Mouse (Mus musculus): ENCODE results near the gene Shpk. TPM values are rescaled to one million over a fixed set of nuclear protein-coding genes. Genes with fewer than 3 reads are reported as not detected.

Shpk gene
- polyA plus RNA-seq, 1 experiment from 2014 or later = 1.6 TPM

DNA sequence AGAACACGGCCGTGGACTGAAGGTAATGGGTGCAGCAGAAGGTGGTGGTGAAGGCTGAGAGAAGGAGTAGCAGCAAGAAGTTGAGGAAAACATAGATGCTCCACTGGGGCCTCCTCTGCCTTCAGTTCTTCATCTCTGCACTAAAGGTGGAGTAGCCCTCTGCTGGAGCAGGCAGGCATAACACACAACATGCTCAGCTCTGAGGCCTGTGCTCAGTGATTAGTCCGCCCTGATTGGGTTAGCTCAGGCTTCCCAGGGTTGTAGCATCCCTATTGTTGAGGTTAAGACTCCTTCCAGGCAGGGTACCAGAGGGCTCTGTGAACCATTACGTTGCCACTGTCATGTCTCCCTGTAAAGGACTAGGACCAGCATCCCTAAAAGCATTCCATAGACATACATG is 30.0 kb upstream of the Shpk start:
- WGBS = 46% methylated on average over 4 of the region's 4 CpGs
- peak; percentile 27; the same call in 1 of the 2 replicates for ATAC-seq (ENCODE audit: insufficient read depth, low FRiP score, low TSS enrichment)

DNA sequence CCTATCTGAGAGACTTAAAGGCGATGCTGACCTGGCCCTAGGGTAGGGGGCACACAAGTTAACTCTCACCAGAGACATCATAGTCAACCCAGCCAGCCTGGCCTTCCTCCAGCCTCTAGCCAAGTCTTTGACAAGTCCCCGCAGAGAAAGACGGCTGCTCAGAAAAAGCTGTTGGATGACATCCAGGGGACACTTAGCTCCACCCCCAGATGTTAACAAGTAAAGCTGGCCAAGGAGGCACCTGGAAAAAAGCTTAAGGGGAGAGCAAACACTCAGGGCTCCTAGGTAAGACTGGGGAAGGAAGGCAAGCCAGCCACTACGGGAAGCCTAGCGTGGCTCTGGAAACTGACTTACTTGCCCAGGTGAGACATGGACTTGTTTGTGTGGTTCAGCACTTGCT is 27.1 kb upstream of the Shpk start:
- Histone ChIP-seq H3K4me1 (ENCODE audit: control insufficient read depth, insufficient read depth, low read length) (peaks cover 6% of the 10 kb centered on the region), H3K27ac (ENCODE audit: low read depth, low read length) (no peak overlapping the region), H3K4me2 (ENCODE audit: low read depth) (no peak overlapping the region), H3K9ac (ENCODE audit: low read length) (no peak overlapping the region), H3K36me3 (ENCODE audit: control insufficient read depth, insufficient read depth, low read length) (no peaks in the 10 kb centered on the region), H3K27me3 (ENCODE audit: control insufficient read depth, insufficient read depth, low read length) (no peaks in the 10 kb centered on the region), H3K9me3 (ENCODE audit: control insufficient read depth, low read length) (no peaks in the 10 kb centered on the region), H3K4me3 (ENCODE audit: low read depth, low read length) (no peak overlapping the region)
- ATAC-seq (ENCODE audit: insufficient read depth, low FRiP score, low TSS enrichment) (no peak), DNase-seq (ENCODE audit: low spot score) (no peak)
- 66% methylated on average over 5 of the region's 5 CpGs for WGBS

More for the DNA sequence above, 30.0 kb upstream of the Shpk start:
- no peaks in the 10 kb centered on the region for H3K27me3 ChIP-seq (ENCODE audit: control insufficient read depth, insufficient read depth, low read length)
- peak; percentile 61 for DNase-seq (ENCODE audit: low spot score)
- H3K36me3 ChIP-seq (ENCODE audit: control insufficient read depth, insufficient read depth, low read length) = no peaks in the 10 kb centered on the region
- H3K9ac ChIP-seq (ENCODE audit: low read length) = no peak overlapping the region
- H3K4me1 ChIP-seq (ENCODE audit: control insufficient read depth, insufficient read depth, low read length) = no peaks in the 10 kb centered on the region
- no peak overlapping the region for H3K27ac ChIP-seq (ENCODE audit: low read depth, low read length)
- no peaks in the 10 kb centered on the region for H3K9me3 ChIP-seq (ENCODE audit: control insufficient read depth, low read length)
- H3K4me3 ChIP-seq (ENCODE audit: low read depth, low read length) = no peak overlapping the region
- H3K4me2 ChIP-seq (ENCODE audit: low read depth) = no peak overlapping the region

DNA sequence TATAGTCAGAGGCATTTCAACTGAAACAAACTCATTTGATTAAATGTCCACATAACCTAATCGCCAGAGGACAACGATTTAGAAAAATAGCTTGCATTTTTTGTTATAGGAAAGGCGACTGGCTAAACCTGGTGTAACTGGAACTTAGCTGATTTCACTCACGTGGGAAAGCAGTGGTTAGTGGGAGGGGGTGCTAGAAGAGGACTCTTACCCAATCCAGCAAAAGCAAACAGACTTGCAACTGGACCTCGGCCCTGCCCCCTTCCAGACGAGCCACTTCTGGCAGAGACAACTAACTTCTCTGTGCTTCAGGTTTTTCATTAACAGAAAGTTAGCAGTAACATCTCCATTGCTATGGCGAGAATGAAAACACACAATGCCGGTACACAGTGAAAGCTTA is 23.6 kb upstream of the Shpk start:
- Histone ChIP-seq H3K9ac (ENCODE audit: low read length) (peak overlapping the region; percentile 83; the same call in 1 of the 2 replicates), H3K27ac (ENCODE audit: low read depth, low read length) (no peak overlapping the region), H3K9me3 (ENCODE audit: control insufficient read depth, low read length) (no peaks in the 10 kb centered on the region), H3K4me3 (ENCODE audit: low read depth, low read length) (peak overlapping the region; percentile 92), H3K4me2 (ENCODE audit: low read depth) (peak overlapping the region; percentile 73), H3K4me1 (ENCODE audit: control insufficient read depth, insufficient read depth, low read length) (peaks cover 12% of the 10 kb centered on the region), H3K36me3 (ENCODE audit: control insufficient read depth, insufficient read depth, low read length) (no peaks in the 10 kb centered on the region), H3K27me3 (ENCODE audit: control insufficient read depth, insufficient read depth, low read length) (no peaks in the 10 kb centered on the region)
- DNase-seq (ENCODE audit: low spot score) (no peak), ATAC-seq (ENCODE audit: insufficient read depth, low FRiP score, low TSS enrichment) (no peak)
- WGBS = 44% methylated on average over 8 of the region's 8 CpGs

DNA sequence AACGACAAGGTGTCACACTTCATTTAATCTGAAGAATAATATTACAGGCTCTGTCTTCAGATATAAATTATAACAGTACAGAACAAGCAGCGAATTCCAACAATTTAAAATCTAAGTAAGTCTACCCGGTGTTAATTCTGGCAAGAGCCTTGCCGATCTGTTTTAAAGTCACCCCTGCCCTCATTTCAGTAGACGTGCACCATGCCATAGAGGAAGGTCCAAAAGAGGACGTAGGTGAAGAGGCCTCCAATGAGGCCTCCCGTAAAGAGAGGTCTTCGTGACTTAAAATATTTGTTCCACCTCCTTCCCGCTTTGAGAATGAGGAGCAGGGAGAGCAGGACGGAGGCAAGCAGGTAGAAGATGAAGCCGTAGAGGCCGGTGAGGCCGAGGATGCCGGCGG is 23.1 kb upstream of the Shpk start:
- WGBS = 1% methylated on average over 15 of the region's 15 CpGs
- Histone ChIP-seq H3K36me3 (ENCODE audit: control insufficient read depth, insufficient read depth, low read length) (no peaks in the 10 kb centered on the region), H3K4me1 (ENCODE audit: control insufficient read depth, insufficient read depth, low read length) (peaks cover 12% of the 10 kb centered on the region), H3K4me3 (ENCODE audit: low read depth, low read length) (peak overlapping the region; percentile 92), H3K27ac (ENCODE audit: low read depth, low read length) (no peak overlapping the region), H3K4me2 (ENCODE audit: low read depth) (peak overlapping the region; percentile 73), H3K9ac (ENCODE audit: low read length) (peak overlapping the region; percentile 83), H3K9me3 (ENCODE audit: control insufficient read depth, low read length) (no peaks in the 10 kb centered on the region), H3K27me3 (ENCODE audit: control insufficient read depth, insufficient read depth, low read length) (no peaks in the 10 kb centered on the region)
- no peak for ATAC-seq (ENCODE audit: insufficient read depth, low FRiP score, low TSS enrichment)
- no peak for DNase-seq (ENCODE audit: low spot score)

DNA sequence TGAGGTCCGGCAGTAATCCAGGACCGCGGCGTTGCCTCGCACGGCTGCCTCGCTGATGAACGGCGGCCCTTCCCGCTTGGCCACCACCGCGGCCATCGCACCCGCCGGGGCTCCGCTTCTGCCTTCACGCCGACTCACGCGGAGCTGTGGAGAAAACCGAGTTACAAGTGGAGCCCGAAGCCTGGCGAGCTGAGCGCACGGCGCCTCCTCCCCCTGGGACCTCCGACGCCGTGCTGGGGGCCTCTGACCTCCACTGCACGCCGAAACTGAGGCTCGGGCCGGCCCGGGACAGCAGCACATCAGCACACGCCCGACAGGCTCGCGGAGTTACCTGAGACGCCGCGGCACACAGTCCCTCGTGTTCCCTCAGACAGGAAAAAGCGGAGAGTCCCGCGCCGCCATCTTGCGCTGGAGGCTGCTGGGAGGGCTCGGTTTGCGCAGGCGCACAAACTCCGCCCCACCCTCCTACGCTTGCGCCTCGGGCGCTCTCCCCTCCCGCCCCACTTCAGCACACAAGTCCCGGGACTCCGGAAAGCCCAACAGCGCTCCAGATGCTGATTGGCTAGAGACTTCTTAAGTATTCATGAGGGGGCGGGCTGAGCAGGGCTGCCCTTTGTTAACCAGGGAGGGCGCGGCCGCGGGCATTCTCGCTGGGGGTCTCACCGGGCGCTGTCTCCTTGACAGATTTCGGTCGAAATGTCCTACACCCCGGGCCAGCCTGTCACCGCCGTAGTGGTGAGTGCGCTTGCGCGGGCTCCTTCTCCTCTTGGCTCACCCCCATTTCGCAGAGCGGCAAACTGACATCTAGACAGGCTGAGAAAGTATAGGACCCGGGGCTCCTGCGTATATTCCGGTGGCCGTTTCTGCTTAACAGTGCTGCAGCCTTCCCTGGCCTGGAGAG is 22.4 kb upstream of the Shpk start, which contains the start of the genes Emc6 and Tax1bp3:
Gene Emc6, minus strand, starts transcription at position 430 of the 901 bp plus-strand sequence.
Gene Tax1bp3, plus strand, starts transcription at position 476 of the 901 bp plus-strand sequence.
- DNase-seq (ENCODE audit: low spot score) (peak; percentile 96), ATAC-seq (ENCODE audit: insufficient read depth, low FRiP score, low TSS enrichment) (peak; percentile 98)
- H3K36me3 ChIP-seq (ENCODE audit: control insufficient read depth, insufficient read depth, low read length) = no peaks in the 10 kb centered on the region
- peak within 1 kb of the TSS; percentile 81 for H3K27ac ChIP-seq (ENCODE audit: low read depth, low read length)
- WGBS = under 1% methylated on average over 76 of the region's 81 CpGs
- peak within 1 kb of the TSS; percentile 92 for H3K4me3 ChIP-seq (ENCODE audit: low read depth, low read length)
- H3K27me3 ChIP-seq (ENCODE audit: control insufficient read depth, insufficient read depth, low read length) = no peaks in the 10 kb centered on the region
- peak within 1 kb of the TSS; percentile 83 for H3K9ac ChIP-seq (ENCODE audit: low read length)
- peak within 1 kb of the TSS; percentile 73 for H3K4me2 ChIP-seq (ENCODE audit: low read depth)
- H3K4me1 ChIP-seq (ENCODE audit: control insufficient read depth, insufficient read depth, low read length) = peaks cover 12% of the 10 kb centered on the region
- no peaks in the 10 kb centered on the region for H3K9me3 ChIP-seq (ENCODE audit: control insufficient read depth, low read length)

DNA sequence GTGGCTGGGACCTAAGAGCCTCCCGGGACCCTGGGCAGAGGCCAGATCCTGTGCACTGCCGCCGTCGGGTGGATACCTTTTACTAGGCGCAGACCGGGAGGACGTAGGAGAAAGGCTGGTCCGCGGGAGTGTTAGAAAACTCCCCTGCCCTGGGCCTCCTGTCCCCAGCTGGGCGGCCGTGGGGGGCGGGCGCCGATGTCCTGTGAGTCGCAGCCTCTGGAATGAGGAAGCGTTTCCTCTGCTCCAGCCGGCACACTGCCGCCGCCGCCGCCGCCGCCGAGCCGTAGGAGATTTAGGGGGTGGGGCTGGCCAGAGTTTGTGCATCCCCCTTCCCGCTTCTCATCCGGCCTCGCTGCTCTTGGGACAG is 21.8 kb upstream of the Shpk start:
- H3K36me3 ChIP-seq (ENCODE audit: control insufficient read depth, insufficient read depth, low read length) = peaks cover 3% of the 10 kb centered on the region; the same call in 1 of the 2 replicates
- peak overlapping the region; percentile 81 for H3K27ac ChIP-seq (ENCODE audit: low read depth, low read length)
- H3K27me3 ChIP-seq (ENCODE audit: control insufficient read depth, insufficient read depth, low read length) = no peaks in the 10 kb centered on the region
- H3K9ac ChIP-seq (ENCODE audit: low read length) = peak overlapping the region; percentile 79
- no peaks in the 10 kb centered on the region for H3K9me3 ChIP-seq (ENCODE audit: control insufficient read depth, low read length)
- peak overlapping the region; percentile 52 for H3K4me2 ChIP-seq (ENCODE audit: low read depth)
- ATAC-seq (ENCODE audit: insufficient read depth, low FRiP score, low TSS enrichment) = peak; percentile 61
- H3K4me1 ChIP-seq (ENCODE audit: control insufficient read depth, insufficient read depth, low read length) = peaks cover 12% of the 10 kb centered on the region
- DNase-seq (ENCODE audit: low spot score) = peak; percentile 83
- 0% methylated on average over 28 of the region's 28 CpGs for WGBS
- H3K4me3 ChIP-seq (ENCODE audit: low read depth, low read length) = peak overlapping the region; percentile 92

DNA sequence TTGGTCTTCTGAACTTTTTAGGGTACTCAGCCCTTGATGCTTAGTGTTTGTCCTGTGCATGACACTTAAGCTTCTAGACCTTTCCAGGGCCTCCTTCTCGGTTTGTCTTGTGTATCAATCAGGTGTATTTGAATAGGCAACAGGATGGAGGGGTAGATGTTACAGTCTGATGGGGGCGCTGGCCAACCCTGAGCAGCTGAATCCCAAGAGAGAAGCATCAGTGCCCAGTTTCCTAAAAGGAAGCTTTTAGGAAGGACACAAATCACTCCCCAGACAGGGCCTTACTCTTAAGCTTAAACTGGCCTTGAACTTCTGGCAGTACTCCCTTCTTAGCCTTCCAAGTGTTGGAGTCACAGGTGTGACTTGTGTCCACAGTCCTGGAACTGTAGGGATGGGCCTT is 21.4 kb upstream of the Shpk start:
- peak overlapping the region; percentile 52 for H3K4me2 ChIP-seq (ENCODE audit: low read depth)
- H3K4me3 ChIP-seq (ENCODE audit: low read depth, low read length) = peak overlapping the region; percentile 92
- ATAC-seq (ENCODE audit: insufficient read depth, low FRiP score, low TSS enrichment) = peak; percentile 0; the same call in 1 of the 2 replicates
- no peak for DNase-seq (ENCODE audit: low spot score)
- H3K9ac ChIP-seq (ENCODE audit: low read length) = peak overlapping the region; percentile 79
- 5% methylated on average over 2 of the region's 2 CpGs for WGBS
- peaks cover 3% of the 10 kb centered on the region; the same call in 1 of the 2 replicates for H3K36me3 ChIP-seq (ENCODE audit: control insufficient read depth, insufficient read depth, low read length)
- H3K4me1 ChIP-seq (ENCODE audit: control insufficient read depth, insufficient read depth, low read length) = peaks cover 12% of the 10 kb centered on the region
- peak overlapping the region; percentile 81; the same call in 1 of the 2 replicates for H3K27ac ChIP-seq (ENCODE audit: low read depth, low read length)
- no peaks in the 10 kb centered on the region for H3K9me3 ChIP-seq (ENCODE audit: control insufficient read depth, low read length)
- H3K27me3 ChIP-seq (ENCODE audit: control insufficient read depth, insufficient read depth, low read length) = no peaks in the 10 kb centered on the region

DNA sequence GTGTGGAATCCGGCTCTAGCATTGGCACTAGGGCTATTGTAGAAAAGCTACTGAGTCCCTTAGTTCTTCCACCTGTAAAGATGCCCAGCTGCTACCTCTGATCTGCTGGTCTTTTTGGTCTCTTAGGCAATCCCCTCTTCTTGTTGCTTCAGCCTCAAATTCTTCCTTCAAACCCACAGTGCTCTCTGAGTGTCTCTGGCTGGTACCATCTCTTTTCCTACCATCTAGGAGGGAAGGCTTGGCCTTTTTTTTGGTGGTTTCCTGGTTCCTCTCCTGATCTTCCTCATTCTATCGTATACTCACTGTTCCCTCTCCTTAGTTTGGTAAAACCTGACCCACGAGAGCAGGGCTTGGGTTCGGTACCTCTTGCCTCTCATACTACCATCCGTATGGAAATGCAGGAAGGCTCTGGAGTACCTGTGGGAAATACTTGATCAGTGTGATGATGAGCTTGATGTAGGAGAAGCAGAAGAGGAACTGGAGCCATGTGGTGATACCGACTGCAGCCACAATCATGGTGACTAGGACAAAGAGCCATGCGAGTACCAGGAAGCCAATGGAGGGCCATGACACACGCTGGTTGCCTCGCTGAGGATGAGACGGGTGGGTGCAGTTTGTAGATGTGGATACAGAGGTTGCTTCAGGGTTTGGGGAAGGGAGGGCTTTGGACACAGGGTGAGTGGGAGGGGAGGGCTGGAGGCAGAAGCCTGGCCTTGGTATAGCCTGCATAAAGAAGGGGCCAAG is 13.2 kb upstream of the Shpk start:
- no peak overlapping the region for H3K4me3 ChIP-seq (ENCODE audit: low read depth, low read length)
- DNase-seq (ENCODE audit: low spot score) (no peak), ATAC-seq (ENCODE audit: insufficient read depth, low FRiP score, low TSS enrichment) (no peak)
- H3K36me3 ChIP-seq (ENCODE audit: control insufficient read depth, insufficient read depth, low read length) = peaks cover 8% of the 10 kb centered on the region
- H3K4me2 ChIP-seq (ENCODE audit: low read depth) = no peak overlapping the region
- no peaks in the 10 kb centered on the region for H3K4me1 ChIP-seq (ENCODE audit: control insufficient read depth, insufficient read depth, low read length)
- WGBS = 92% methylated on average over 10 of the region's 10 CpGs
- H3K9ac ChIP-seq (ENCODE audit: low read length) = no peak overlapping the region
- H3K9me3 ChIP-seq (ENCODE audit: control insufficient read depth, low read length) = no peaks in the 10 kb centered on the region
- no peaks in the 10 kb centered on the region for H3K27me3 ChIP-seq (ENCODE audit: control insufficient read depth, insufficient read depth, low read length)
- no peak overlapping the region for H3K27ac ChIP-seq (ENCODE audit: low read depth, low read length)
